Comparison of ENCODE assay signal across 7 mouse cellular contexts in the genomic region with DNA sequence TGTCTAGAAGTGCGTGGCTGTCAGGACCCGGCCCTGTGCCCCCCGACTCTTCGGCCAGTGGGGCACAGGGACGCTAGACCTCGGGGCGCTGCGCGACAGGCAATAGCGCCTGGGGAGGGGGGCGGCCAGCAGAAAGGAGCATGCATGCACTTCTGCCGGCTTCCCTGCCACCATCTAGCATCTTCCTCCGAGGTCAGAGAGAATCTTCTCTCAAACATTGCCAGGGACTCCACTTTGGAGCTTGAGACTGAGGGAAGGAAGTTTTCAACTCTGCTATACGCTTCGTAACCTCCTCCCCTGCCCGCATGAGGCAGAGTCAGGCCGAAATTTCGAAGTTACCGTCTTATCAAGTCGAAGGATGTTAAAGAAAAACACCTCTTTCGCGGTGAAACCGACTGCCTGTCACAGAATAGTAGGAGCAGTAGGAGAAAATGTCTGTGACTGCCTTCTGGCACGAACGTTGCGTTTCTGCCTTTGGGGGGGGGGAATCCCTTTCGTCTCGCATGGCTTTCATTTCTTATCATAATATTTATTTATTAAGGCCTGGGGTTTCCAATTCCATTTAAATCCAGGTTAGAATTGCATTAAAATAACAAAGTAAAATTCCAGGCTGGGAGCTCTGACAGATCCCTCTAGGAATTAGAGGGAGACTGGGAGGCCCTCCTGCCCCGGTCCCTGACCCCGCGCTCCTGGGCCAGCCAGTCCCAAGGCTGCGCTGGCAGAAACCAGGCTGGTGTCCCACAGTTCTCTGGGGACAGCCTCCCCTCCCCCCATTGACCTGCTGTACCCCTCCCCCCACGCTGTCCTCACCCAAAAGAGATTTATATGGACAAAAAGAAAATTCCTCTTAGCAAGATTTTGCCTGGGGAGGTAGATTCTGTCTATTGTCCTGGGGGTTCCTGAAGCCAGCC. TPM values are rescaled to one million over a fixed set of nuclear protein-coding genes. Genes with fewer than 3 reads are reported as not detected.
DNase-seq lines count a peak whose midpoint lies in the region; ATAC-seq and TF ChIP-seq lines count a peak whose summit lies in the region.

No protein-coding gene starts in this region.

- peak overlapping the region; percentile 99 for H3K4me2 ChIP-seq in lung, postnatal 0 days (replicated peaks; ENCODE audit: low read depth, low read length)
- H3K4me2 ChIP-seq in embryonic facial prominence, embryonic 14.5 days (ENCODE audit: low read depth, low read length) = peak overlapping the region; percentile 95
- H3K4me2 ChIP-seq in limb, embryonic 11.5 days (ENCODE audit: low read depth, severe bottlenecking) = peak overlapping the region; percentile 94

- no peak for TF ChIP-seq EP300 in lung, postnatal 0 days (IDR thresholded peaks at IDR 0.05)

- no peak for DNase-seq in lung, postnatal 0 days (ENCODE audit: low spot score)
- no peak for DNase-seq in lung, postnatal 14 days
- DNase-seq in embryonic facial prominence, embryonic 14.5 days (ENCODE audit: low spot score) = no peak
- peak; percentile 61 for DNase-seq in limb, embryonic 11.5 days (ENCODE audit: low spot score)
- peak; percentile 17 for DNase-seq in splenic B cell, adult 2 months (ENCODE audit: low read depth, low spot score)
- DNase-seq in adipocyte (ENCODE audit: low spot score) = no peak
- DNase-seq in left cerebral cortex, postnatal 25 days (ENCODE audit: low spot score in 2 of 2) = no peak

- no peak for TF ChIP-seq CTCF in lung, postnatal 0 days (IDR thresholded peaks at IDR 0.05)

- H3K9me3 ChIP-seq in lung, postnatal 0 days (ENCODE audit: low read length) = no peaks in the 10 kb centered on the region
- no peaks in the 10 kb centered on the region for H3K9me3 ChIP-seq in embryonic facial prominence, embryonic 14.5 days (ENCODE audit: control insufficient read depth, low read length)
- no peaks in the 10 kb centered on the region for H3K9me3 ChIP-seq in limb, embryonic 11.5 days (ENCODE audit: control insufficient read depth, low read length)

- H3K9ac ChIP-seq in lung, postnatal 0 days (replicated peaks; ENCODE audit: low read depth) = no peak overlapping the region; the same call in 1 of the 2 replicates
- H3K9ac ChIP-seq in embryonic facial prominence, embryonic 14.5 days (ENCODE audit: low read depth, low read length) = peak overlapping the region; percentile 83
- H3K9ac ChIP-seq in limb, embryonic 11.5 days (ENCODE audit: low read length) = peak overlapping the region; percentile 82

- H3K27ac ChIP-seq in lung, postnatal 0 days (ENCODE audit: low read length) = no peak overlapping the region
- H3K27ac ChIP-seq in embryonic facial prominence, embryonic 14.5 days (replicated peaks; ENCODE audit: low read depth, low read length) = peak overlapping the region; percentile 88
- peak overlapping the region; percentile 97 for H3K27ac ChIP-seq in limb, embryonic 11.5 days (replicated peaks; ENCODE audit: low read depth, low read length)

- peaks cover 11% of the 10 kb centered on the region; the same call in 1 of the 2 replicates for H3K4me1 ChIP-seq in lung, postnatal 0 days (ENCODE audit: insufficient read depth, low read depth, low read length)
- peaks cover 35% of the 10 kb centered on the region for H3K4me1 ChIP-seq in embryonic facial prominence, embryonic 14.5 days (ENCODE audit: control insufficient read depth, insufficient read depth, low read length)
- peaks cover 57% of the 10 kb centered on the region for H3K4me1 ChIP-seq in limb, embryonic 11.5 days (ENCODE audit: control insufficient read depth, insufficient read depth, low read length)

- H3K27me3 ChIP-seq in lung, postnatal 0 days (replicated peaks; ENCODE audit: insufficient read depth, low read length) = peaks cover 31% of the 10 kb centered on the region
- H3K27me3 ChIP-seq in embryonic facial prominence, embryonic 14.5 days (replicated peaks; ENCODE audit: control insufficient read depth, insufficient read depth, low read length) = no peaks in the 10 kb centered on the region
- H3K27me3 ChIP-seq in limb, embryonic 11.5 days (ENCODE audit: control insufficient read depth, insufficient read depth, low read length) = 0 out of 2 replicates have a peak, but pooled peaks cover 3% of the 10 kb centered on the region
- no peaks in the 10 kb centered on the region; the same call in 1 of the 2 replicates for H3K27me3 ChIP-seq in splenic B cell, adult 2 months (ENCODE audit: control insufficient read depth, insufficient read depth, low read length, poor library complexity, severe bottlenecking)

- 3% methylated on average over 30 of the region's 33 CpGs for WGBS in lung, postnatal 0 days
- 2% methylated on average over 24 of the region's 33 CpGs for WGBS in embryonic facial prominence, embryonic 14.5 days
- under 1% methylated on average over 33 of the region's 33 CpGs for WGBS in limb, embryonic 11.5 days

- no peaks in the 10 kb centered on the region for H3K36me3 ChIP-seq in lung, postnatal 0 days (ENCODE audit: insufficient read depth, low read length)
- no peaks in the 10 kb centered on the region for H3K36me3 ChIP-seq in embryonic facial prominence, embryonic 14.5 days (ENCODE audit: control insufficient read depth, insufficient read depth, low read length)
- no peaks in the 10 kb centered on the region for H3K36me3 ChIP-seq in limb, embryonic 11.5 days (ENCODE audit: control insufficient read depth, insufficient read depth, low read length)
- no peaks in the 10 kb centered on the region for H3K36me3 ChIP-seq in splenic B cell, adult 2 months (ENCODE audit: control insufficient read depth, insufficient read depth, low read length, poor library complexity, severe bottlenecking)

- ATAC-seq in lung, postnatal 0 days = no peak
- ATAC-seq in embryonic facial prominence, embryonic 14.5 days (ENCODE audit: low read depth) = no peak; the same call in 1 of the 2 replicates
- no peak for ATAC-seq in limb, embryonic 11.5 days (ENCODE audit: insufficient number of reproducible peaks, low FRiP score, low TSS enrichment, low read depth)

- peak overlapping the region; percentile 56 for H3K4me3 ChIP-seq in lung, postnatal 0 days (ENCODE audit: low read depth, low read length)
- H3K4me3 ChIP-seq in embryonic facial prominence, embryonic 14.5 days (ENCODE audit: low read depth, low read length) = peak overlapping the region; percentile 73
- H3K4me3 ChIP-seq in limb, embryonic 11.5 days (ENCODE audit: low read depth, low read length) = peak overlapping the region; percentile 73

- intact Hi-C loops in left cerebral cortex, postnatal 25 days (cut with DNase I) = no loop called here

RNA-seq across cellular contexts. Expression of a gene that starts 1.0 kb away (rescaled TPM):
- 0.27 and 0.30 TPM in 2 replicates for polyA plus RNA-seq in lung, postnatal 0 days (2015; fragmentation: Nextera tagmentation; extraction: Ambion mirVana)
- 8.1 and 8.8 TPM in 2 replicates for polyA plus RNA-seq in embryonic facial prominence, embryonic 14.5 days (2014; fragmentation: Nextera tagmentation; extraction: Ambion mirVana)
- 11.8 and 13.3 TPM in 2 replicates for polyA plus RNA-seq in limb, embryonic 11.5 days (2014; fragmentation: Nextera tagmentation; extraction: Ambion mirVana)
- 1 to 10 TPM; 1.1 to 5.5 TPM for total RNA-seq in left cerebral cortex, postnatal 25 days (2021)

RNA-seq across cellular contexts. Expression of a gene that starts 34.0 kb away (rescaled TPM):
- 18.7 and 20.2 TPM in 2 replicates for polyA plus RNA-seq in lung, postnatal 0 days (2015; fragmentation: Nextera tagmentation; extraction: Ambion mirVana)
- 30.6 and 35.7 TPM in 2 replicates for polyA plus RNA-seq in embryonic facial prominence, embryonic 14.5 days (2014; fragmentation: Nextera tagmentation; extraction: Ambion mirVana)
- 34.0 and 35.4 TPM in 2 replicates for polyA plus RNA-seq in limb, embryonic 11.5 days (2014; fragmentation: Nextera tagmentation; extraction: Ambion mirVana)
- 100 to 1,000 TPM; 110 to 113 TPM for total RNA-seq in left cerebral cortex, postnatal 25 days (2021)

Comparison
In these comparisons a context has a peak if more than half of its experiments do, and no peak if none do; other contexts are left out.
1. DNase-seq: peak in limb, embryonic 11.5 days (single experiment) and splenic B cell, adult 2 months (single experiment); none in lung, postnatal 0 days (single experiment), lung, postnatal 14 days (single experiment), embryonic facial prominence, embryonic 14.5 days (single experiment), adipocyte (single experiment) and left cerebral cortex, postnatal 25 days (0 of 2).
2. Peak in every context shown above with its lines, with median percentiles within 50 percentile points of each other: H3K4me2 ChIP-seq and H3K4me3 ChIP-seq.